Mouse (Mus musculus) stomach, adult 2 months (tissue): ENCODE data around the gene Fpr1. TPM values are rescaled to one million over a fixed set of nuclear protein-coding genes. Genes with fewer than 3 reads are reported as not detected.

Source experiments
- polyA plus RNA-seq: library from polyadenylated mRNA; depleted of rRNA; stranded (reverse); fragments of >200 nt; gene quantifications from 2 replicates; pipeline ENCODE4 v1.2.3, GENCODE M21; 2012; rRNA removed

Fpr1 gene
- 0.05 TPM in 1 of 2 replicates, not detected in the other for polyA plus RNA-seq

DNA sequence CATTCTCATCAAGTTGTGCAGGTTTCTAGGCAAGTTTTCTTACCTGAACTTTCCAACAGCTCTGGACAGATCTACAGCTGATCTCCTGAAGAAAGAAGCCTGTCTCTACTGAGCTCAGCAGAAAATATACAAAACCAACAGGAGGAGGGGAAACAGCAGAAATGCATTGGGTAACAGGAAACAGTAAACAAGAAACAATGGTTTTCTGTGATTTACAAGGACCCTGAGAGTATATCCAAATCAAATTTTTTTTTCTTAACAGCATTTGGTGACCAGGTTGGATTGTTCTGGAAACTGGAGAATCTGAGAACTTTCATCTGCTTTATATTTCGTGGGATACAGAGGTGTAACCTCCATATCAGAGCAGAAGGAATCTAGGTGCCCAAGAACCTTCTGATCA, at the start of gene Fpr1:
Gene Fpr1, minus strand, starts transcription at position 101 of the 400 bp plus-strand sequence.

GRCm38 (mm10) chr17:17887774-17888248, 4.1 kb upstream of the Fpr1 start, which contains the start of the genes Fpr2 and Fpr3:
Gene Fpr2 (plus strand): TSS chr17:17887824.
Gene Fpr3 (plus strand): TSS chr17:17887852.

DNA sequence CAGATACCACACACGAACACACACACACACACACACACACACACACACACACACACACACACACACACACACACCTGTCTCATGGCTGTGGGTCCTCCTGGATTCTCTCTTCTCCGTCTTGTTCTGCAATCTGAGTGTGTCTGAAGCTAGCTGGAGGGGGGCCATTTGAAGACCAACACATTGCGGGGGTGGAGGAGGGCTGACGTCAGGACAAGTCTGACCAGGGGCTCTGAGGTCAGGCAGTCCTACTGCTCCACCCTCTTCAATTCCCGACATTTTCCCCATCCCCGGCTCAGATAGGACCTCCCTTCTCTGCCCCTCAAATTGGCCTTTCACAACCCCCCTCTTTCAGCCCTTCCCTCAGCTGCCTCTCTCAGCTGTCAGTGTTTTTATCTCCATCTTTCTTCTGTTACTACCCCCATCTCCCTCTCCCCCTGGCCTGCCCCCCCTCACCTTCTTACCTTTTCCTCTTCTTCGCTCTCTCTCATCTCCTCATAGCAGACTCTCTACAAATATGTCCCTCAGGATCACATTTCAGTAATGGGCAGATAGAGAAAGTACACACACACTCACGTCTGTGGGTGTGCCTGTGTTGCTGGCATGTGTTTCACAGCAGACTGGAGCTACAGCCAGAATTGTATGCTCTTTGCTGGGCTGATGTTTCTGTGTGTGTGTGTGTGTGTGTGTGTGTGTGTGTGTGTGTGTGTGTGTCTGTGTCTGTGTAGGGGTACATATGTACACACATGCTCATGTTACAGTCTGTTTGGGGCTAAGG, 28.5 kb downstream of the Fpr1 start, which contains the start of gene Has1:
Gene Has1, minus strand, starts transcription at position 142 of the 775 bp plus-strand sequence.

GRCm38 (mm10) chr17:17826751-17827657, 56.7 kb downstream of the Fpr1 start, which contains the start of gene Spaca6:
Gene Spaca6 (plus strand): TSS chr17:17827158.

Other genes with a start within 250 kb of the Fpr1 start
- gene Vmn2r90, start 180.2 kb downstream of the Fpr1 start, polyA plus RNA-seq, result not detected in 2 replicates
- gene Spaca6, start 56.8 kb downstream of the Fpr1 start, polyA plus RNA-seq, result 10.3 and 19.0 TPM in 2 replicates
- gene Has1, start 28.7 kb downstream of the Fpr1 start, polyA plus RNA-seq, result 0.52 and 1.1 TPM in 2 replicates
- not detected in 2 replicates for gene Fpr2, start 3.9 kb upstream of the Fpr1 start, polyA plus RNA-seq
- not detected in 2 replicates for gene Fpr3, start 3.9 kb upstream of the Fpr1 start, polyA plus RNA-seq
- gene Fpr-rs4, start 137.8 kb upstream of the Fpr1 start, polyA plus RNA-seq, result not detected in 2 replicates
- gene Vmn2r124, start 165.5 kb upstream of the Fpr1 start, polyA plus RNA-seq, result not detected in 2 replicates
- not detected in 2 replicates for gene Vmn2r91, start 201.1 kb upstream of the Fpr1 start, polyA plus RNA-seq